Mouse (Mus musculus) urinary bladder, adult 18-20 months (tissue): ENCODE data around the gene Fosl1.

Experiments used
- DNase-seq, 2 experiments: peaks; one replicate each; pipeline ENCODE4 v3.0.0; 2022; ENCODE audit warnings: low spot score in 2 of 2, mixed read lengths in 2 of 2

The Fosl1 gene

GRCm38 (mm10) chr19:5424782-5425741 is 22.3 kb upstream of the Fosl1 start, which contains the start of the genes Drap1 and AI837181:
TSS of gene Drap1 (minus strand) at chr19:5424979.
TSS of gene AI837181 (plus strand) at chr19:5425144.
- peak; percentile 88 to 90 for DNase-seq

GRCm38 (mm10) chr19:5425906-5426565 is 21.3 kb upstream of the Fosl1 start:
- no peak for DNase-seq

DNA sequence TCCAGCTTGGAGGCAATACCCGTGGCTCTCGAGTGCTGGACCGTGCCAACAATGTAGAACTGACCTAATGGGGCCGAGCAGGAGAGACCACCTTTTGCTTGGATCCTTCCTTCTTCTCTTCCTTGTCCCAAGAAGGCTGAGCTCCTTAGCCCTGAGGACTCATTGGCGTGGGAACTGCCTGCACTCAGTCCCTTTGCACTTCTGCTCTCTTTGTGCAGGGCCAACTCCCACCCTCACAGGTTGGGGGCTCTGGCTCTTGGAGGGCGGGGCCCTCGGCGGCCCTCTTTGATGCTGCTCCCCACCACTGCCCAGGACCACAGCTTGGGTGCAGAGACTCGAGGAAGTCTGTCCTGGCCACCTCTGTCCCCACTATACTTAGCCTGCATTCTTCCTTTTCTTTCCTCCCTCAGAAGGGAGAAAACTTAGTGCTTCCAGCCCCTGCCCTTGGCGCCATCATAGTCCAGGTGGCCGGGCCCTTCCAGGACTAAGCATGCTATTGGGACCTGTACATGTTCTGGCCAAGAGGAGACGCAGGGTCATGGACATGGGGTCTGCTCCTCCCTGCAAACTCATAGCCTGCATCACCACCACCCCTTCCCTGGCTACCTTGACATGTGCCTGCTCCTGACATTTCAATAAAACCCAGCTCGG is 20.6 kb upstream of the Fosl1 start:
- DNase-seq = no peak

- no peak for DNase-seq
These were observed 19.3 kb upstream of the Fosl1 start for GRCm38 (mm10) chr19:5428083-5428482.

DNA sequence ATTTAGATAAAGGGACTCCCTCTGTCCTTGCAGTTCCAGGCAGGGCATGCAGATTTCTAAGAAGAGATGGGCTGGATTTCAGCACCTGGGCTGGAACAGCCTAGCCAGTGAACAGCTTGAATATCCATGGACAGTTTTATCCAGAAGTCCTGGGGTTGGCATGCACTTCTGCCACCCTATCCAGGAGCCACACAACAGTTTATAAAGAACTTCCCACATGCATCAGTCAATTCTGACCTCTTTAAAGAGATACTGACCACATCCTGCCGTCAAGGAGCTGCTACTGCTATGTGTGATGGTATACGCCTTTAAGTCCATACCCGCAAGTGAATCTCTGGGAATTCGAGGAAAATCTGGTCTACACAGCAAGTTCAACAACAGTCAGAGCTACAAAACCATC is 18.1 kb upstream of the Fosl1 start:
- no peak for DNase-seq

DNA sequence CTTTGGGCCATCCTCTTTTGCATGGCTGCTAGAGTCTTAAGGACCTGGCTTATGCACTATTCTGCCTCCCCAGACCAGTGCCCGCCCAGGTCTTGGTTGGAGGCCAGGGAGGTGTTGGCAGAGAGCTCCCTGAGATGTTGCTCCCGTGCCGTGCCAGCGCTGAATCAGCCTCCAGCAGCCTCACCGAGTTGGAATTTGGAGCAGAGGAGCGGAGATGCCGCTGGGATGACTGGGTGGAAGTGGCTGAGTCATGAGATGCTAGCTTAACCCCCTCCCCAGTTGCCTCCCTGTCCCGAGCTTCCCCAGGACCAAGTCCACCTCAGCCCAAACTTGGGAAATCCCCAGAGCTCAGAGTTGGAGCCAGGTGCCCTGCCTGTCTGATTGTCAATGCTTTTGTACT is 17.5 kb upstream of the Fosl1 start:
- peak in 1 of 2 experiments; percentile 64 for DNase-seq

GRCm38 (mm10) chr19:5430408-5430807 is 16.9 kb upstream of the Fosl1 start:
- DNase-seq = no peak

GRCm38 (mm10) chr19:5431911-5432464 is 15.4 kb upstream of the Fosl1 start:
- DNase-seq = no peak

DNA sequence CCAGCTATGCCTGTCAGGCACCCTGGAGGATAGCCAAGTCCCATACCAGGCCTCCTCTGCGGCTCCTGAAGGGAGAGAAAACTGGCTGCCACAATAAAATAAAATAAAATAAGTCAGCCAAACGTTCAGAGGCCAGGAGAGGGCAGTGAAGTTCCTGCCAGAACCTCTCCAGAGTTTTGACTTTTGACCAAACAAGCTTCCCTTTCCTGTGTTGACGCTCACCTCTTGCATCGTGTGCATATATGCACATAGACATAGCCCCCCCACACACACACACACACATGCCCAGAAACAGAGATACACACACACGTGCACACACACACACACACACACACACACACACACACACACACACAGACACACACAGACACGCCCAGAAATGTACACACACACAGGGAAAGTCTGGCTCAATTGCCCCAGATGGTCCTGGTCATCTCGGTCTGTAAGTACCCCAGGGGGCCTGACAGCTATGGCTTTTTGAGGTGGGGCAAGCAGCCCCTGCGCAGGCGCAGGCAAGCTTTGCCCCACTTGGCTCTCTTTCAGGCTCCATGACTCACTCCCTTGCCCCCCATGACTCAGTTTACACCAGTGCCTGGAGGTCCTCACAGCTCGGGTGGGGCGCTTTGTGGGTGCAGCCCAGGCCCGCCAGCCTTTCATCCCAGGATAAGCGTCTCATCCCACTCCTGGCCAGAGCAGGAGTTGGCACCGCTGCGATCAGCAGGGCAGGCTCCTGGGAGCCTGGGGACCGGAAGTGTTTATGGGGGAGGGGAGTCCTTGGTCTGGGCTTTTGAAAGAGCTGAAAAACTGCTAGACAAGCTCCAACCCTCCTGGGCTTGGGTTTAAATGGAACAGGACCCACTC is 14.1 kb upstream of the Fosl1 start:
- peak in 1 of 2 experiments; percentile 53 for DNase-seq

DNA sequence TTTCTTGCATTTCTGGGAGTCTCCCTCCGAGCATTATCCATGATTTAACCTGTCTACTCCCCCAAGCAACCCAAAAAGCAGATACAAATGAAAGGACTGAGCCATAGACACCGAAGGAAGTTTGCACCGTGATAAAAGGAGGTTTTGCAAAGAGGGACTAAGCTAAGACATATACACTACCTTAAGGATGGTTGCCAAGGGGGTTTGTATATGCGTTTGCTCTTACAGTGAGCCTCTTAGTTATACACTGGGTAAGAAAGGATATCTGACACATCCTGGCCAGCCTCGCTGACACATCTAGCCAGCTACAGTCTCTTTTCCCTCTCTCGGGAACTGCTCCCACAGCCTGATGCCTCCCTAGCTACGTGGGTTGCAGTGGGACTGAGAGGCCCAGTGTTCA is 13.4 kb upstream of the Fosl1 start:
- no peak for DNase-seq

DNA sequence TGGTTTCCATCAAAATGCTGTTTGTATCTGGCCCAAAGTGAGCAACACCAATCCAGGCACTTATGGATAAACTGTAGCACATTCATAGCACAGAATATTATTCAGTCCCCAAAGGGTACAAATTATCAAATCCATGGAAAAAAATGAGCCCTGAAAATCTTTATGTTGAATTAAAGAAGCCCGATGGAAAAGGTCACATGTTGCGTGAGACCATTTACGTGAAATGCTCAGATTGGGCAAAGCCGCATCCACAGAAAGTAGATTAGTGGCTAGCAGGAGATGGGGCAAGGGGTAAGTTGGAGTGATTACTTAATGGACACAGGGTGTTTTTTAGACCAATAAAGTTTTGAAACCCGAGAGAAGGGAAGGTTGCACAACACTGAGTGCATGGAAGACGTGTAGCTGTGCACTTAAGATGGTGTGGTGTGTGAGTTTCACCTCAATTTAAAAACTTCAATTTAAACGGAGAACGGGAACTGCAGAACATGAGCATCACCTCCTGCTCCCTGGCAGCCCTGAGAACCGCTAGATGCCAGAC is 2.9 kb upstream of the Fosl1 start:
- DNase-seq = no peak

- DNase-seq = no peak
These were observed 2.4 kb upstream of the Fosl1 start for GRCm38 (mm10) chr19:5444954-5445353.

GRCm38 (mm10) chr19:5445747-5446146 is 1.6 kb upstream of the Fosl1 start:
- no peak for DNase-seq

DNA sequence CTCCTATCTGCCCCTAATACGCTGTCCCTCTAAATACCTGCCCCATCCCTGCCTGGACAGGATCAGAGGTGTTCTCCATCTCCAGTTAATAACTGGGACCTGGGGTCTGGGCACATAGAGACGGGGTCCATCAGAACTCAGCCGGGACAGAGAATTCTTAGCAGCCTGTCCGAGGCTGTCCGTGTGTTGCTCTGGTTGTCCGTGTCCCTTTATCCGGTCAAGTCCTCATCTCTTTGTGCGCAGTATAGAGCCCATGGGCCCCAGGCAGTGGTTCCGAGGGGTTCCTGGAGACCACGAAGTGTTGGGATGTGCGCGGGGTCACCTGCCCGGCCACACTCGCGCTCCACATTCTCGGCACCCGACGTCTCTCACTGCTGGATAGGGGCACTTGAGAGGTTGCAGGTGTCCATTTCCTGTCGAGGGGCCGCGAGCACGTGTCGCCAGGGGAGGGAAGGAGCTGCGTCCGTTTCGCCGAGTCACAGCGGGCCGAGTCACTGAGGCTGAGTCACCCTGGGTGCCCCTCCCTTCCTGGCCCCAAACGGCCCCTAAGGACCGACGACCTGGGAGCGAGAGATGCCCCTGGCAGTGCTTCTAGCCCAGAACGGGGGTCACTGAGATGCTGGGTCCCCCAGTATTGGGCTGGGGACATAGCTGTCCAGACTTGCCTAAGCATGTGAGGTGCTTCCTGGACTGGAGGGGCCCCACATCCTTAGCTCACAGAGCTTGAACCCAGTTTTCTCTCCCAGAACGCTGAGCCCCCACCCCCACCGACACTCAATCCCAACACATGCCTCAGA is 1.2 kb downstream of the Fosl1 start:
- DNase-seq = peak in 1 of 2 experiments; percentile 29

DNA sequence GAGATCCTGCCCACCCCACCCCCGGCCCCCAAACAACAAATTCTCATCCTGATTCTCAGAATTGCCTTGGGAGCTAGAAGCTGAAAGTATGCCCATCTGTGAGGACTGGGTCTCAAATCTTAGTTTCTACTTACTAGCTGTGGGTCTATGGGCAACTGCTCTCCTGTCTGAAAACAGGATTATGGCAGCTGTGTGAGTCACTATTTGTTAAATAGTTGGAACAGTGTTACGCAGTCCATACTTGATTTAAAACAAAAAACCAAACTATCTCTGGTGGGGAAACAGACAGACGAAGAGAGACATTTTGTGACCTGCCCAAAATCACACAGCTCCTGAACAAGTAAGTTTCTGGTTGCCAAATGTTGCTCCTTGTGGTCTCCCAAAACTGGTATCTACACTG is 2.3 kb downstream of the Fosl1 start:
- no peak for DNase-seq

- DNase-seq = no peak
These were observed 4.4 kb downstream of the Fosl1 start for GRCm38 (mm10) chr19:5451766-5452165.

GRCm38 (mm10) chr19:5455037-5455436 is 7.7 kb downstream of the Fosl1 start:
- DNase-seq = no peak

- DNase-seq = no peak
These were observed 8.2 kb downstream of the Fosl1 start for GRCm38 (mm10) chr19:5455568-5455967.

- no peak for DNase-seq
These were observed 9.0 kb downstream of the Fosl1 start for GRCm38 (mm10) chr19:5456241-5456921.
